Mouse (Mus musculus) colon, adult 2 months (tissue): ENCODE data around the gene Mitf. TPM values are rescaled to one million over a fixed set of nuclear protein-coding genes. Genes with fewer than 3 reads are reported as not detected.

ENCODE experiments used
- polyA plus RNA-seq: library from polyadenylated mRNA; depleted of rRNA; stranded (reverse); fragments of >200 nt; gene quantifications from 2 replicates; pipeline ENCODE4 v1.2.3, GENCODE M21; 2012; rRNA removed

The Mitf gene
- 2.1 and 2.8 TPM in 2 replicates for polyA plus RNA-seq

DNA sequence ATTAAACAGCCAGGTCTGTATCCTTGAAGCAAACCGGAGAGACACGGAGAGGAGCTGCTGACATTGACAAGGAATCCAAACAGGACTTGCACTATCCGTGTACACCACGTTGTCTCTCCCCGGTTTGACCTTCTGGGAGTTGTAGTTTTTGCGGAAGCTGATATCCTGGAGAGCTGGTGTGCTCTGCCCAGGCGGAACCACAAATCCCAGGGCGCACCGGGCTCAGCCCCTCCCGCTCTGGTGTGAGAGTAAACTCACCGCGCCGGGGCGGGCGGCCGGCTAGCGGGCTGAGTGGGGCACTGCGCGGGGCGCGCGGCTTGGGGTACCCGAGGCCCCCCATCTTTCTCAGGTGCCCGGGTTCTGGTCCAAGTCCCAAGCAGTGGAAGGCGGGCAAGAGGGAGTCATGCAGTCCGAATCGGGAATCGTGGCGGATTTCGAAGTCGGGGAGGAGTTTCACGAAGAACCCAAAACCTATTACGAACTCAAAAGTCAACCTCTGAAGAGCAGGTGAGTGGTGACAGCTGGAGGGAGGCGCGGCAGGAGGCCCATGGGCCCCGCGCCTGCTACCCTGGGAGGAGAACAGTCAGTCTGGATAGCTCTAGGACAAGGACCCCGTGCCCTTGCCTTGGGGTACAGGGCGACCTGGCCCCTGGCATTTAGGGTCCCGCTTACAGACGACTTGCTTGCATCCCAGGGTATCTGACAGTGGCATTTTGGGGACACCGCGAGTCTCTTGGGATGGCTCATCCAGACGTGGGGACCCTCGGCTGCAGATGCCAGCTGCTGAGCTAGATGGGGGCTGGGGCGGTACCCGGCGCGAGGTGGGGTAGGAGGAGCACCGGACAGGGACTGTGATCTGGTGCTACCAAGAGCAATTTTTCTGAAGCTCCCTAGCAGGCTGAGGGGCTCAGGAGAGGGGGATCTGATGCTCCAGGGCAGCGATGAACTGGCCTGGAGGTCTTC lies at the start of gene Mitf:
TSS of gene Mitf (plus strand) at position 272 of the 963 bp plus-strand sequence.

Other genes starting within 250 kb of the Mitf start
- 12.5 and 16.0 TPM in 2 replicates for gene Frmd4b, start 189.5 kb upstream of the Mitf start, polyA plus RNA-seq